Mouse (Mus musculus) embryonic facial prominence, embryonic 14.5 days (tissue): ENCODE measurements around the gene Cacnb1. TPM values are rescaled to one million over a fixed set of nuclear protein-coding genes. Genes with fewer than 3 reads are reported as not detected.
A peak's percentile ranks its signal among the peaks of the same experiment; 100 is the strongest.

Experiments used
- ATAC-seq: fragments of 200-750 bp; cut with Nextera tagmentation; 2 replicates; pipeline ENCODE4 v1.8.0; 2017; ENCODE audit warnings: low read depth, moderate number of reproducible peaks, moderate TSS enrichment
- DNase-seq: peaks from one replicate; pipeline ENCODE4 v3.0.0-alpha.2; 2015; ENCODE audit warnings: low spot score
- H3K27ac ChIP-seq: fragments of 300-500 bp; sonication (generic); replicated peaks from 2 replicates; pipeline ENCODE4 v1.5.1; 2014; ENCODE audit warnings: low read depth, mild to moderate bottlenecking, low read length, moderate library complexity
- H3K27me3 ChIP-seq: fragments of 300-500 bp; sonication (generic); replicated peaks from 2 replicates; pipeline ENCODE4 v1.6.1; 2014; ENCODE audit warnings: low read length; ENCODE audit not compliant: control insufficient read depth, insufficient read depth
- H3K36me3 ChIP-seq: fragments of 300-500 bp; sonication (generic); 2 replicates; pipeline ENCODE4 v1.6.1; 2014; ENCODE audit warnings: low read length, mixed read lengths; ENCODE audit not compliant: control insufficient read depth, insufficient read depth
- H3K4me1 ChIP-seq: fragments of 300-500 bp; sonication (generic); 2 replicates; pipeline ENCODE4 v1.6.1; 2014; ENCODE audit warnings: antibody characterized with exemption, low read length; ENCODE audit not compliant: control insufficient read depth, insufficient read depth
- H3K4me2 ChIP-seq: fragments of 300-500 bp; sonication (generic); 2 replicates; pipeline ENCODE4 v1.6.1; 2014; ENCODE audit warnings: low read depth, mild to moderate bottlenecking, low read length, moderate library complexity, mixed read lengths
- H3K4me3 ChIP-seq: fragments of 300-500 bp; sonication (generic); 2 replicates; pipeline ENCODE4 v1.5.1; 2014; ENCODE audit warnings: low read depth, mild to moderate bottlenecking, low read length
- H3K9ac ChIP-seq: fragments of 300-500 bp; sonication (generic); 2 replicates; pipeline ENCODE4 v1.6.1; 2014; ENCODE audit warnings: low read depth, mild to moderate bottlenecking, low read length, moderate library complexity, mixed read lengths
- H3K9me3 ChIP-seq: fragments of 300-500 bp; sonication (generic); 2 replicates; pipeline ENCODE4 v1.6.1; 2016; ENCODE audit warnings: low read length; ENCODE audit not compliant: control insufficient read depth
- WGBS: fragments of 180-500 bp; shearing (Covaris S2); extraction: QIAGEN DNeasy Blood & Tissue Kit; methylation state at CpG from one replicate; pipeline ENCODE4 v1.1.7; 2014; 5-methylcytosine and 5-hydroxymethylcytosine counted together
- polyA plus RNA-seq: library from polyadenylated mRNA; unstranded; fragments of >200 nt; fragmentation: Nextera tagmentation; extraction: Ambion mirVana; gene quantifications from 2 replicates; pipeline ENCODE4 v1.2.1, GENCODE M21; 2014

Cacnb1 gene
- polyA plus RNA-seq, 1 experiment from 2014 or later = 30.4 TPM

DNA sequence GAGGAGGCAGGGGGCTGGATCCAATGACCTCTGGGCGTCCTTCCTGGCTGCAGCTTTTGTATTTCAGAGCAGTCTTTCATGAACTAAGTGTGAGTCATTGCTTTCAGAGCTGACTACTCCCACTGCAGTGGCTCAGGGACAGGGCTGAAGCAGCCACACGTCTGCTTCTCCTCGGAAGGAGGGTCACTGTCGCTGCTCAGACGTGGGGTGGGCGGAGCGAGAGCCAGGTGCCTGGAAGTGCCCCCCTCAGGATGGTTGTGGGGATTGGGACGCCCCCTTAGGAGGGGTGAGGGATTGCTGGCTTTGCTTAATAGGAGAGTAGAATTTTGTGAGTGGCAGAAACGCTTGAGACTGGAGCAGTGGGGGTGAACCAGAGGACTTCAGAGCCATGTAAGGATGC is 34.6 kb upstream of the Cacnb1 start:
- ATAC-seq (no peak), DNase-seq (no peak)
- Histone ChIP-seq H3K27ac (no peak overlapping the region), H3K4me2 (no peak overlapping the region), H3K36me3 (no peaks in the 10 kb centered on the region), H3K9ac (no peak overlapping the region), H3K4me1 (0 out of 2 replicates have a peak, but pooled peaks cover 3% of the 10 kb centered on the region), H3K4me3 (no peak overlapping the region), H3K9me3 (no peaks in the 10 kb centered on the region), H3K27me3 (peaks cover 19% of the 10 kb centered on the region)
- 29% methylated on average over 9 of the region's 9 CpGs for WGBS

DNA sequence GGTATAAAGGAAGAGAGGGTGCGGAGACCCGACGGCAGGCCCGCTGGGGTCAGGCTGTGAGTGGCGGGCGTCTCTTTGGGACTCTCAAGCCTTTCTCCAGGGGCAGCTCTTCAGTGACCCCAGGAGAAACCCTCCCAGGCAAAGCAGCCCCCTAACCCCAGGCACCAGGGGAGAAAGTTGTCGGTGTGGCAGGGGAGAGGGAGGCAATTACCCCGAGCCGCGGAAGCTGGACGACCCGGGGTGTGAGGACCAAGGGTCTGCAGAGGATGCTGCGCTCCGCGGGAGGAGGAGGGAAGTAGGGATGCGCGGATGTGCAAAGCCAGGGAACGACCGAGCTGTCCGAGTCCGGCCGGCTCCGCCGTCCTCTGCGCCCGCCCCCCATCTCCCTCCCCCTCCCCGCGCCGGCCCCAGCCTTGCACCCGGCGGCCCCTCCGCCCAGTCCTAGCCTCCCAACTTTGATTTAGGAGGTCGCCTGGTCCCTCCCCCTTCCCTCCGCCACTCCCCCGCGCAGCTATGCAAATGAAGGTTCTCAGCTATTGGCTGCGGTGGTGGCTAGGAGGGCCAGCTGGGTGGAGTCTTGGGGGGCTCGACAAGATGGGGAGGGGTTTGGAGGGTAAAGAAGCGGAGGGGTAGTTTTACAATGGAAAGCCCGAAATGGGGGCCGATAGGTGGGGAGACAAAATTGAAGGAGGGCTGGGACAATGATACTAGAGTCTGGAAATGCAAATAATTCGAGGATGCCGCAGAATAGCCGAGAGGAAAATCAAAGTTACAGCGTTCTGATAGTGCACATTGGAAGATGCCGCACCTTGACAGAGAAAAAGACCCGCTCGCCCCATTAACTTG is 30.4 kb upstream of the Cacnb1 start, which contains the start of gene Stac2:
TSS of gene Stac2 (minus strand) at position 474 of the 846 bp plus-strand sequence.
- Histone ChIP-seq H3K4me3 (peak within 1 kb of the TSS; percentile 44), H3K4me1 (0 out of 2 replicates have a peak, but pooled peaks cover 3% of the 10 kb centered on the region), H3K9me3 (no peaks in the 10 kb centered on the region), H3K36me3 (no peaks in the 10 kb centered on the region), H3K9ac (peak within 1 kb of the TSS; percentile 54), H3K4me2 (peak within 1 kb of the TSS; percentile 74), H3K27me3 (peaks cover 52% of the 10 kb centered on the region), H3K27ac (no peak within 1 kb of the TSS)
- WGBS = 2% methylated on average over 38 of the region's 48 CpGs
- ATAC-seq (peak; percentile 88), DNase-seq (peak; percentile 90)

DNA sequence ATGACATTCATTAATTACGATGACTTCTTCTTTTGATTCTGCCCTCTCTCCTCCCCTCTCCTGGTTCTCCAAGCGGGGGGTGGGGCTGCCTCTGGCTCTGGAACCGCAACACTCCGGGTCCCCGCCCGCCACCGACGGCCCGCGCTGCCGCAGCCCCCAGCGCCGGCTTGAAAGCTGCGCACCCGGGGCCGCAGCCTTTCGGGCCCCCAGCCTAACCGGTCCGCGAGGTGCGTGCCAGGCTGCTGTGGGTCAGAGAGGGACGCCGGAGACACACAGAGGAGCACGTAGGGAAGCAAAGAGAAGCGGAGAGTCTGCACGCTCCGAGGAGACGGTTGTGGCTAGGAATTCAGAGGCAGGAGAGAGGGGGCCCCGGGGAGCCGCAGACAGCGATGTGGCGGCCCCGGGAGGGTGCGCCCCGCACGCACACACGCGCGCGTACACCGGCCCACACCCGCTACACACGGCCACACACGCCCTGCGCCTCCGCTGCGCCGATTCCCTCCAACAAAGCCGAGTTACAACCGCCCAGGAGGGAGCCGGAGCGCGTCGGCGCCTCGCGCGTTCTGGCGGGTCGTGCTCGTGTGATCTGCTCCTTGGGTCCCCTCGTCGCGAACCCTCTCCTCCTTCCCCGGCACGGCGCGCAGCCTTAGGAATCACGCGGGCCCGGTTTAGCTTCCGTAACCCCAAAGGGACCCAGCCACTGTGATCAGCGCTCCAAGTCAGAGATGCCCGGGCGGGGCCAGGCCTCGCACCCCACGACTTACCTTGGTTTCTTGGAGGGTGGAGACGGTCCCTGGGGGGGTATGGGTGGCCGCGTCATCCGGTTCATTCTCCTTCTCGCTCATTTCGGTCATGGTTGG is 29.5 kb upstream of the Cacnb1 start:
- Histone ChIP-seq H3K27ac (no peak overlapping the region), H3K4me1 (0 out of 2 replicates have a peak, but pooled peaks cover 3% of the 10 kb centered on the region), H3K4me3 (peak overlapping the region; percentile 44), H3K36me3 (no peaks in the 10 kb centered on the region), H3K4me2 (peak overlapping the region; percentile 74), H3K9me3 (no peaks in the 10 kb centered on the region), H3K9ac (peak overlapping the region; percentile 54), H3K27me3 (peaks cover 52% of the 10 kb centered on the region)
- DNase-seq (no peak), ATAC-seq (peak; percentile 22; the same call in 1 of the 2 replicates)
- WGBS = 0% methylated on average over 41 of the region's 83 CpGs

DNA sequence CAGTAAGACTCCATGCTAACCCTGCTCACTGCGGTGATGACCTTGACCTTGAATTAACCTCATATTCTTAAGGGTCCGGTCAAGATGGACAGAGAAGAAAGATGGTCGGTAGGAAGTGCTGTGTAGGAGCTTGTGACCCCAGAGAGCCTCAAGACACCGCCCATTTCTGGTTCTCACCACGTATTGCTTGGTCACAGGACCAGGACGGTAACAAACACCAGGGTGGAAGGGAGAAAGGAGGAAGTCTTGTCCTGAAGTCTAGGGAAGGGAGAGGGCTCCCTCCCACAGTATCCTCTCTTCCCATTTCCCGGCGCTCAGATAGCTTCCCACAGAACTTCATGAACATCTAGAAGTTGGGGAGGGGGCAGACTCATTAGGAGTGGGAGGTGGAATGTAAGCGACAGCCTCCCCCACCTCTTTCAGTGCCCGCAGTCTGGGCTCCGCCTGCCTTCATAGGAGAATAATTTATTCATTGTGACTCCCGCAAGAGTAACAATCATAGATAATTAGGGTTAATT is 28.8 kb upstream of the Cacnb1 start:
- H3K36me3 ChIP-seq = no peaks in the 10 kb centered on the region
- peak overlapping the region; percentile 74 for H3K4me2 ChIP-seq
- peak overlapping the region; percentile 54; the same call in 1 of the 2 replicates for H3K9ac ChIP-seq
- peak overlapping the region; percentile 44 for H3K4me3 ChIP-seq
- DNase-seq (no peak), ATAC-seq (no peak)
- H3K4me1 ChIP-seq = 0 out of 2 replicates have a peak, but pooled peaks cover 3% of the 10 kb centered on the region
- WGBS = 7% methylated on average over 12 of the region's 12 CpGs
- peaks cover 52% of the 10 kb centered on the region for H3K27me3 ChIP-seq
- H3K27ac ChIP-seq = no peak overlapping the region
- no peaks in the 10 kb centered on the region for H3K9me3 ChIP-seq

DNA sequence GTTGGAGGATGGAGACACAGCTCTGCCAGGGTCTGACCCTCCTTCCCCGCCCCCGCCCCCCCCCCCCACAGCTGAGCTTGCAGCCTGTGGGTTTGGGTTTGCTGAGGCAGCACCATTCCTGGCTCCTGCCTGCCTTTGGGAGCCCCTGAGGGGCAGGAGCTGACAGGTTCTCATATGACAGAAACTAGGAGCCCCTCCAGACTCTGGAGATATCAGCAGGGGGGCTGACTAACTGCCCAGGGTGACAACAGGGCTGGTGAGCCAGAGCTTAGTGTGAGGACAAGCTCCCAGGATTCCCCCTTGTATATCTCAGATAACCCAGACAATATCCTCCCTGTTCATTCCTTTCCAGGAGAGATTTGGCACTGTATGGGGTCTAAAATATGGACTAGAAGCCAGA is 28.1 kb upstream of the Cacnb1 start:
- peaks cover 52% of the 10 kb centered on the region for H3K27me3 ChIP-seq
- no peak overlapping the region for H3K9ac ChIP-seq
- ATAC-seq (no peak), DNase-seq (no peak)
- H3K9me3 ChIP-seq = no peaks in the 10 kb centered on the region
- H3K4me2 ChIP-seq = no peak overlapping the region
- H3K27ac ChIP-seq = no peak overlapping the region
- 40% methylated on average over 1 of the region's 2 CpGs for WGBS
- no peaks in the 10 kb centered on the region for H3K36me3 ChIP-seq
- 0 out of 2 replicates have a peak, but pooled peaks cover 3% of the 10 kb centered on the region for H3K4me1 ChIP-seq
- H3K4me3 ChIP-seq = no peak overlapping the region

DNA sequence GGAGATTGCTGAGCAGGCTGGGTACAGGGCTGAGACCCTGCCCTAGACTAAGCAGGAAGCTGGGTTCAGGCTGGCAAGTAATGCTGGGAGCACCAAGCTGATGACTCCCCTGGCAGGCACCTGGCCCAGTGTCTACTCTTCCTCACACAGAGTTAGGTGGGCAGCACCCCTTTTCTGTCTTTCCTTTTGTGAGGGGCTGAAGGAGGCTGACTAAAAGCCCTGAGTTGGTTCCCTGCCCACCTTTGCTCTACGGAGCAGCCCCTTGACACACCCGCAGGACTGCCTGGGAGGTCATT is 27.6 kb upstream of the Cacnb1 start:
- H3K27ac ChIP-seq = no peak overlapping the region
- no peaks in the 10 kb centered on the region for H3K36me3 ChIP-seq
- 0 out of 2 replicates have a peak, but pooled peaks cover 3% of the 10 kb centered on the region for H3K4me1 ChIP-seq
- peaks cover 52% of the 10 kb centered on the region for H3K27me3 ChIP-seq
- ATAC-seq (no peak), DNase-seq (no peak)
- no peak overlapping the region for H3K4me3 ChIP-seq
- 50% methylated on average over 2 of the region's 2 CpGs for WGBS
- H3K4me2 ChIP-seq = no peak overlapping the region
- no peak overlapping the region for H3K9ac ChIP-seq
- no peaks in the 10 kb centered on the region for H3K9me3 ChIP-seq

DNA sequence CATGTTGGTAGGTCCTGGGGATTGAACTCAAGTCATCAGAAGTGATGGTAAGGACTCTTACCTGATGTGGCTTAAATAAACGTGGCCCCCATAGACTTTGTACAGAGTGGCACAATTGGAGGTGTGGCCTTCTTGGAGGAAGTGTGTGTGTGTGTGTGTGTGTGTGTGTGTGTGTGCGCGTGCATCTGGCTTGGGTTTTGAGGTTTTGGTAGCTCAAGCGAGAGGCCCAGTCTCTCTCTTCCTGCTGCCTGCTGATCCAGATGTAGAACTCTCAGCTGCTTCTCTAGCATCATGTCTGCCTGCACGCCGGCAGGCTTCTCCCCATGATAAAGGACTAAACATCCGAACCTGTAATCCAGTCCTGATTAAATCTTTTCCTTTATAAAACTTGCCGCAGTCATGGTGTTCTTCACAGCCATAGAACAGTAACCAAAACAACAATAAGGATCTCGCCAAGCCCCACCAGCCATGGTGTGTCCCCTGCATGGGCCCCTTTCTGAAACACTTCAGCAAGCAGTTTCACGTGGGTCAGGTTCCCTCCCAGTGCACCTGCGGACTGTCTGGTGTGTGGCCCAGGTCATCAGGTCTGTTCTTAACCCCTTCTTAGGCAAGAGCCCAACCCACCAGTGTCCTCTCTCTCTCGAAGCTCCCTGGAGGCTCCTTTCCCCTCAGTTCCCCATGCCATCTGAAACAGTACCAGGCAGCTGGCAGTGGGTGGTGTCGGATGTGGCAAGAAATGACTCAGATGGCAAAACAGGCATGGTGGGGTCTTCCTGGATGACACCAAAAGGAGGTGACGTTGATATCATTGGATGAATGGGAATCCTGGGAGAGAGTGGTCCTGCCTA is 27.1 kb upstream of the Cacnb1 start:
- H3K27ac ChIP-seq = no peak overlapping the region
- H3K36me3 ChIP-seq = no peaks in the 10 kb centered on the region
- WGBS = 67% methylated on average over 14 of the region's 14 CpGs
- ATAC-seq (no peak), DNase-seq (no peak)
- H3K9ac ChIP-seq = no peak overlapping the region
- H3K4me3 ChIP-seq = no peak overlapping the region
- H3K9me3 ChIP-seq = no peaks in the 10 kb centered on the region
- 0 out of 2 replicates have a peak, but pooled peaks cover 3% of the 10 kb centered on the region for H3K4me1 ChIP-seq
- no peak overlapping the region for H3K4me2 ChIP-seq
- H3K27me3 ChIP-seq = peaks cover 52% of the 10 kb centered on the region

DNA sequence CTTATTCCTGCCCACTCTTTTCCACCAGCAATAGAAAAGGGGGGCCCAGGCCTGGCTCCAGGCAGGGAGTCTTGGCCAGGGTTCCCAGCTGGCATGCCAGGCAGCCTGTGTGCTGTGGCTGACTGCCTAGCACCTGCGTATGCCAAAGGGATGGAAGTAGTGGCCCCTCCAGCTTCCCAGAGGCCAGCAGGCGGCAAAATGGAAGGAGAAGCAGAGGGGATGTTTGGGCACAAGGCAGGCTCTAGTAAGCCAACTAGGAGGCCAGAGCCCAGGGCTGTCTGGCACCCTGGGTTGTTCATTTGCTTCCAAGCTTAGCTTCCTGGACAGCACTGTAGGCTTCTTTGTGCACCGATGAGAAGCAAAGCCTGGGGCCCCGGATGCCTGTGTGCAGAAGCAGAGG is 24.9 kb upstream of the Cacnb1 start:
- no peak overlapping the region for H3K4me2 ChIP-seq
- H3K9ac ChIP-seq = no peak overlapping the region
- H3K4me3 ChIP-seq = no peak overlapping the region
- H3K36me3 ChIP-seq = no peaks in the 10 kb centered on the region
- H3K4me1 ChIP-seq = no peaks in the 10 kb centered on the region
- no peak for ATAC-seq
- H3K27ac ChIP-seq = no peak overlapping the region
- peaks cover 35% of the 10 kb centered on the region for H3K27me3 ChIP-seq
- H3K9me3 ChIP-seq = no peaks in the 10 kb centered on the region
- no peak for DNase-seq
- WGBS = 70% methylated on average over 4 of the region's 4 CpGs
